Mouse (Mus musculus) heart, embryonic 12.5 days (tissue): Measurements from ENCODE around the gene Nat10. TPM values are rescaled to one million over a fixed set of nuclear protein-coding genes. Genes with fewer than 3 reads are reported as not detected.

Source experiments
- ATAC-seq: fragments of 200-750 bp; cut with Nextera tagmentation; 2 replicates; pipeline ENCODE4 v1.8.0; 2017; ENCODE audit warnings: moderate TSS enrichment, moderate library complexity; ENCODE audit not compliant: insufficient number of reproducible peaks, low FRiP score
- H3K27ac ChIP-seq: fragments of 300-500 bp; sonication (generic); 2 replicates; pipeline ENCODE4 v1.5.1; 2016; ENCODE audit warnings: mild to moderate bottlenecking, moderate library complexity; ENCODE audit not compliant: poor library complexity, severe bottlenecking
- H3K27me3 ChIP-seq: fragments of 300-500 bp; sonication (generic); replicated peaks from 2 replicates; pipeline ENCODE4 v1.6.1; 2016; ENCODE audit warnings: mild to moderate bottlenecking, moderate library complexity
- H3K36me3 ChIP-seq: fragments of 300-500 bp; sonication (generic); 2 replicates; pipeline ENCODE4 v1.6.1; 2016; ENCODE audit warnings: mild to moderate bottlenecking, moderate library complexity
- H3K4me1 ChIP-seq: fragments of 300-500 bp; sonication (generic); replicated peaks from 2 replicates; pipeline ENCODE4 v1.6.1; 2016; ENCODE audit warnings: mild to moderate bottlenecking
- H3K4me2 ChIP-seq: fragments of 300-500 bp; sonication (generic); 2 replicates; pipeline ENCODE4 v1.6.1; 2016; ENCODE audit warnings: mild to moderate bottlenecking, moderate library complexity
- H3K4me3 ChIP-seq: fragments of 300-500 bp; sonication (generic); 2 replicates; pipeline ENCODE4 v1.5.1; 2016; ENCODE audit warnings: mild to moderate bottlenecking
- H3K9ac ChIP-seq: fragments of 300-500 bp; sonication (generic); 2 replicates; pipeline ENCODE4 v1.6.1; 2016; ENCODE audit warnings: mild to moderate bottlenecking, moderate library complexity
- H3K9me3 ChIP-seq: fragments of 300-500 bp; sonication (generic); replicated peaks from 2 replicates; pipeline ENCODE4 v1.6.1; 2016; ENCODE audit warnings: mild to moderate bottlenecking, moderate library complexity
- WGBS: fragments of 180-500 bp; shearing (Covaris S2); methylation state at CpG from one replicate; pipeline ENCODE4 v1.1.7; 2016; 5-methylcytosine and 5-hydroxymethylcytosine counted together
- polyA plus RNA-seq: library from polyadenylated mRNA; unstranded; fragments of >200 nt; fragmentation: Nextera tagmentation; extraction: Ambion mirVana; gene quantifications from 2 replicates; pipeline ENCODE4 v1.2.1, GENCODE M21; 2016

The Nat10 gene
- polyA plus RNA-seq, 1 experiment from 2014 or later, result 17.2 TPM

DNA sequence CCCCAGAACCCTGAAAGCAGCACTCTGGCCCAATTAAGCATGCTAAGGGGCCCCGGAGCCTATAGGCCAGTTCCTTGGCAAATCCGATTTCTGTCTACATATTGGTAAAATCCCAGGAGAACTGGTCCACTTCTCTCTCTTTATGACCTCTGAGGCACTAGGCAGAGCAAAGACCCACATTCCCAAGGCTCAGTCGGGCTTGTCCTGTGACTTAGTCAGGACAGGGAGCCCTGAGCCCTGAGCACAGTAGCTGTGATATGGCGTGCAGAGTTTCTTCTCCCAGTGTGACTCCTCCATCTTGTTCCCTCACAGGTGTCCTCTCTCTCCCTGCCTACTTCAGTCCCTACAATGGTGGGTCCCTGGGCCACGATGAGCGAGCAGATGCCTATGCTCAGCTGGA lies 82.6 kb downstream of the Nat10 start:
- ATAC-seq, result no peak
- Histone ChIP-seq H3K27ac (no peak overlapping the region), H3K9me3 (no peaks in the 10 kb centered on the region), H3K4me3 (no peak overlapping the region), H3K36me3 (0 out of 2 replicates have a peak, but pooled peaks cover 2% of the 10 kb centered on the region), H3K4me2 (no peak overlapping the region), H3K27me3 (no peaks in the 10 kb centered on the region), H3K4me1 (peaks cover 39% of the 10 kb centered on the region), H3K9ac (no peak overlapping the region)
- WGBS, result 81% methylated on average over 6 of the region's 6 CpGs

DNA sequence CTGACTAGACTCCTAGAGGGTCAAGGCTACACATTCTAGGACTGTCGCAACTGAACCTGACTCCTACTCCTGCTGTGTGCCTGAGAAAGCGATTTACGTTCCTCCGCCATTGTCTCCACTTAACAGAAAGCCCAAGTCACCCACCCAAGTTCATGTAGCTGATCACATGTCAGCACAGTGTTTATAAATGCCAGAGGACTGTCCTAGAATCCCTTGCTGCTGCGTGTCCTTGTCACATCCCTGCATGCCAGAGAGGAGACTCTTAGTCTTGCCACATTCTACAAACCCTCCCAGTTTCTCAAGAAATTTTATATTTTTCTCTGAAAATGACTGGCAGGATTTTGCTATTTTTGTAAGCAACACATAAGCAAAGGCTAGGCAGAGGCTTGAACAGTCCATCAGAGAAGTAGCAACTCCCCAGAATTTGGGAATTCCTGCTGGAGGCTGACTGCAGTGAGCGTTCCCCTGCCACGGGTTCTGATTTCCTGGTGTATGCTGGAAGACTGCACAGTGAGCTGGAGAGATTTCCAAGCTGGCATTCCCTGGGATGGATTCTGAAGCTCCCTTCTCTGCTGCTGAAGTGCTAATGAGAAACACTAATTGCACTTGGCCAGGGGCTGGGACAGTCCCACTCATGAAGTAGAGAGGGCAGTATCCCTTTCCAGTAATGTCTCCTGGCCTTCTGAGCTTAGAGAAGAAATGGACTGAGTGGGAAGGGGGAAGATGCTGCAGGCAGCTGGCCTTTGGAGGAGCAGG lies 83.3 kb downstream of the Nat10 start:
- Histone ChIP-seq H3K27ac (no peak overlapping the region), H3K4me1 (peaks cover 36% of the 10 kb centered on the region), H3K9ac (0 out of 2 replicates have a peak overlapping the region, but pooled peaks have one; percentile 0), H3K27me3 (no peaks in the 10 kb centered on the region), H3K9me3 (no peaks in the 10 kb centered on the region), H3K36me3 (no peaks in the 10 kb centered on the region), H3K4me2 (no peak overlapping the region), H3K4me3 (no peak overlapping the region)
- 66% methylated on average over 7 of the region's 7 CpGs for WGBS
- ATAC-seq, result no peak

DNA sequence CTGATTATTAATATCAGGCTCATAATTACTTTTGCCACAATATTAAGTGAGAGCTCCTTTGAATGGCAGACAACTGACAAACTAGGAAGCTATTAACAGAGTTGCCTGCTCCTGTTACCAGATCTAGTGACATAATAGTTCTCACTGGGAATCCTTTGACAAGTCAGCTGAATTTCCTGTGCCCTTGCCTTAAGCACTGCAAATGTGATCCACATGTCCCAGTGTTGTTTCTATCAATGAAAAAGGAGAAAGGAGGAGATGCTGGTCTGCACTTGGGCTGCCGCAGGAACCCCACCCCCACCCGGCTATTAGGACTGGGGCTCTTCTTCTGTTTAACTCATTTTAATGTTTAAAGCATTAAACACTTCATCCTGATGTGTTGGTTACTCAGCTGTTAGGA lies 84.3 kb downstream of the Nat10 start:
- no peak for ATAC-seq
- Histone ChIP-seq H3K36me3 (no peaks in the 10 kb centered on the region), H3K27ac (no peak overlapping the region), H3K4me3 (no peak overlapping the region), H3K4me2 (no peak overlapping the region), H3K9me3 (no peaks in the 10 kb centered on the region), H3K4me1 (peaks cover 36% of the 10 kb centered on the region), H3K9ac (no peak overlapping the region), H3K27me3 (no peaks in the 10 kb centered on the region)
- WGBS, result 71% methylated on average over 2 of the region's 2 CpGs

DNA sequence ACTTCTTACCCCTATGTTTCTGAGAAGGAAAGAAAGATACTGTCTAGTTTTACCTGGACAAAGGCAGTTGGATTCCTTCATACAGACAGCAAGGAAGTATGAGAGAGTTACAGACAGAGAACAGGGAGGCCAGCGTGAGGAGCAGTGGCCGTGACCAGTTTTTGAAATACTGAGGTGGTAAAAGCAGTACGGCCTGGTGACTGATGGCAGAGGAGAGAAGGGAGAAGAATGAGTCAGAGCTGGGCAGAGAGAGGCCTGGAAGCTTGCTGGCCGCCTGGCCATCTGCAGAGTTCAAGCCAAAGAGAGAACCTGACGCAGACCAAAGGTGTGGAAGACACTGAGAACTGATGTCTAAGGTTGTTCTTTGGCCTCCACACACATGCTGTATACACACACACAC lies 85.7 kb downstream of the Nat10 start:
- no peak overlapping the region for H3K4me2 ChIP-seq
- 82% methylated on average over 5 of the region's 5 CpGs for WGBS
- no peaks in the 10 kb centered on the region for H3K9me3 ChIP-seq
- H3K27ac ChIP-seq, result no peak overlapping the region
- H3K4me1 ChIP-seq, result peaks cover 46% of the 10 kb centered on the region
- ATAC-seq, result no peak
- no peaks in the 10 kb centered on the region for H3K36me3 ChIP-seq
- no peaks in the 10 kb centered on the region for H3K27me3 ChIP-seq
- no peak overlapping the region for H3K9ac ChIP-seq
- H3K4me3 ChIP-seq, result no peak overlapping the region

DNA sequence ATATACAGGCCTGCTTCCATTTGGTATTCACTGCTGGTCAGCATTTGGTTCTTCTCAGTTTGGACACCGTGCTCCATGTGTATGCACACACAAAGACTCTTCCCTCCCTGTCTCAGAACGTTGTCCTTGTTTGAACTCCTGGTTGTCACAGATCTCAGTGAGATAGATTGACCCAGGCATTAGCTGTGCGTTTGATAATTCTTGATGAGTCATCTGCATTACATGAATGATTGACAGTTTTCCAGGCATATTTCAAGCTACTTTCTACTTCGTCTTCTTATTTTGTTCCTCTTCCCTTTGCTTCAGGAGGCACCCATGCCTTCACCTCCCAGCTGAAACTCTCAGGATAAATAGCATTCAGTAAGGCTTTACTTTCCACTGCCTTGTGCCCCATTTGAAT lies 87.5 kb downstream of the Nat10 start:
- no peaks in the 10 kb centered on the region for H3K27me3 ChIP-seq
- peaks cover 64% of the 10 kb centered on the region for H3K4me1 ChIP-seq
- H3K4me3 ChIP-seq, result no peak overlapping the region
- no peaks in the 10 kb centered on the region for H3K9me3 ChIP-seq
- H3K4me2 ChIP-seq, result no peak overlapping the region
- no peak overlapping the region for H3K9ac ChIP-seq
- 76% methylated on average over 4 of the region's 4 CpGs for WGBS
- ATAC-seq, result no peak
- H3K27ac ChIP-seq, result no peak overlapping the region
- H3K36me3 ChIP-seq, result no peaks in the 10 kb centered on the region

DNA sequence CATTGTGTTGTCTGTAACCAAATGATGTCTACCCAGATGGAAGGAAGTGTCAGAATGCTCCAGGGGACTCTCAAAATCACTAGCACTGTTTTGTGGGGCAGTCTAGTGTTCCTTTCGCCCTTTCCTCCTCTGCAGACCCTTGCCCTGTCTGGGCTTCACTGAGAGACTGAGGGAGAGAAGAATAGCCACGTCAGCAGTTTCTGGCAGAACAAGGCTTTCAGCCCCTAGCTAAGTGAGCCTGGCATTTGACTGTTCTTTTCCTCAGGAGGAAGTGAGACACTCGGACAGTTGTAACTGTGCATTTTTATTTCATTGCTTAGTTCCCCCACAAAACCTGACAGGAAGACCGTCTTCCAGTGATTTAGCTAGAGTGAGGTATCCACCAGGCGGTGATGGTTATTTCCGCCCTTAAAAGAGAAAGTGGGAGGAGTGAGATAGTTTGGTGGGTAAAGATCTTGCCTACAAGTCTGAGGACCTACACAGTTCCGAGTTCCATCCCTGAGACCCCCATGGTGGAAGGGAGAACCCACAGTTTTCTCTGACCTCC lies 88.4 kb downstream of the Nat10 start:
- H3K4me2 ChIP-seq, result no peak overlapping the region
- ATAC-seq, result no peak
- no peak overlapping the region for H3K4me3 ChIP-seq
- no peaks in the 10 kb centered on the region for H3K27me3 ChIP-seq
- no peaks in the 10 kb centered on the region for H3K36me3 ChIP-seq
- H3K9me3 ChIP-seq, result no peaks in the 10 kb centered on the region
- no peak overlapping the region for H3K27ac ChIP-seq
- H3K4me1 ChIP-seq, result peaks cover 68% of the 10 kb centered on the region
- 75% methylated on average over 7 of the region's 7 CpGs for WGBS
- H3K9ac ChIP-seq, result no peak overlapping the region

Other genes with a start within 250 kb of the Nat10 start
- gene Abtb2, start 195.0 kb downstream of the Nat10 start, polyA plus RNA-seq, result 28.0 and 29.5 TPM in 2 replicates
- 293 and 312 TPM in 2 replicates for gene Caprin1, start 36.4 kb upstream of the Nat10 start, polyA plus RNA-seq
- gene Lmo2, start 196.7 kb upstream of the Nat10 start, polyA plus RNA-seq, result 22.3 and 24.9 TPM in 2 replicates